Mouse (Mus musculus) C2C12 (cell line): ENCODE data around the gene Igf1.

Source experiments
- CEBPB ChIP-seq: IDR thresholded peaks from one replicate; pipeline ENCODE4 v1.6.1; 2011; ENCODE audit warnings: low read depth, mild to moderate bottlenecking, control low read depth, moderate library complexity
- CTCF ChIP-seq: IDR thresholded peaks from one replicate; pipeline ENCODE4 v1.5.1; 2011; ENCODE audit not compliant: control insufficient read depth, insufficient read depth, insufficient read length
- FOSL1 ChIP-seq: IDR thresholded peaks from one replicate; pipeline ENCODE4 v1.8.0; 2011; ENCODE audit warnings: mild to moderate bottlenecking, low read length; ENCODE audit not compliant: poor library complexity, insufficient read depth, severe bottlenecking
- MAX ChIP-seq: IDR thresholded peaks from one replicate; pipeline ENCODE4 v1.6.1; 2011; ENCODE audit warnings: mild to moderate bottlenecking, control low read depth
- MYOD1 ChIP-seq: IDR thresholded peaks from one replicate; pipeline ENCODE4 v1.6.1; 2011; ENCODE audit warnings: low read depth; ENCODE audit not compliant: control insufficient read depth, insufficient read length
- USF1 ChIP-seq: IDR thresholded peaks from one replicate; pipeline ENCODE4 v1.6.1; 2011; ENCODE audit warnings: low read depth, mild to moderate bottlenecking, control low read depth, moderate library complexity

GRCm38 (mm10) chr10:87905087-87905486 lies 47.0 kb downstream of the Igf1 start:
- TF ChIP-seq CTCF: no peak
- TF ChIP-seq USF1: no peak
- no peak for TF ChIP-seq FOSL1
- TF ChIP-seq MYOD1: no peak
- no peak for TF ChIP-seq MAX
- TF ChIP-seq CEBPB: no peak
